Mouse (Mus musculus) cerebellum, adult 2 months (tissue): ENCODE measurements around the gene Gm9821. TPM values are rescaled to one million over a fixed set of nuclear protein-coding genes. Genes with fewer than 3 reads are reported as not detected.

Experiments
- DNase-seq, 2 experiments: peaks; one replicate each; pipeline ENCODE4 v3.0.0; 2021
- H3K27ac ChIP-seq: fragments of 200-500 bp; 2 replicates; pipeline ENCODE4 v1.5.1; 2012; ENCODE audit warnings: low read length, control low read depth, inconsistent platforms; ENCODE audit not compliant: insufficient read depth
- H3K27me3 ChIP-seq: fragments of 200-500 bp; 2 replicates; pipeline ENCODE4 v1.6.1; 2012; ENCODE audit warnings: inconsistent platforms, mild to moderate bottlenecking, low read length, moderate library complexity; ENCODE audit not compliant: control insufficient read depth, insufficient read depth
- H3K4me1 ChIP-seq: fragments of 200-500 bp; 2 replicates; pipeline ENCODE4 v1.6.1; 2011; ENCODE audit warnings: low read length; ENCODE audit not compliant: control insufficient read depth, insufficient read depth
- H3K4me3 ChIP-seq: fragments of 200-500 bp; replicated peaks from 2 replicates; pipeline ENCODE3; 2011; ENCODE audit warnings: mild to moderate bottlenecking, low read depth, low read length, control low read depth; ENCODE audit not compliant: insufficient read depth
- CTCF ChIP-seq: fragments of 200-500 bp; IDR thresholded peaks from 2 replicates; pipeline ENCODE4 v1.5.1; 2011; ENCODE audit warnings: low read depth, mild to moderate bottlenecking, control low read depth, low read length, moderate library complexity, borderline replicate concordance; ENCODE audit not compliant: insufficient read depth
- POLR2A ChIP-seq: fragments of 200-500 bp; IDR thresholded peaks from 2 replicates; pipeline ENCODE4 v1.6.1; 2011; ENCODE audit warnings: low read length, control low read depth, borderline replicate concordance; ENCODE audit not compliant: insufficient read depth
- WGBS: fragments of 180-500 bp; shearing (Covaris S2); methylation state at CpG from one replicate; pipeline ENCODE4 v1.1.7; 2018; 5-methylcytosine and 5-hydroxymethylcytosine counted together
- polyA plus RNA-seq: library from polyadenylated mRNA; depleted of rRNA; stranded (reverse); fragments of >200 nt; gene quantifications from 2 replicates; pipeline ENCODE4 v1.2.3, GENCODE M21; 2012; rRNA removed

Gm9821 gene
- polyA plus RNA-seq, 1 experiment, result not detected

DNA sequence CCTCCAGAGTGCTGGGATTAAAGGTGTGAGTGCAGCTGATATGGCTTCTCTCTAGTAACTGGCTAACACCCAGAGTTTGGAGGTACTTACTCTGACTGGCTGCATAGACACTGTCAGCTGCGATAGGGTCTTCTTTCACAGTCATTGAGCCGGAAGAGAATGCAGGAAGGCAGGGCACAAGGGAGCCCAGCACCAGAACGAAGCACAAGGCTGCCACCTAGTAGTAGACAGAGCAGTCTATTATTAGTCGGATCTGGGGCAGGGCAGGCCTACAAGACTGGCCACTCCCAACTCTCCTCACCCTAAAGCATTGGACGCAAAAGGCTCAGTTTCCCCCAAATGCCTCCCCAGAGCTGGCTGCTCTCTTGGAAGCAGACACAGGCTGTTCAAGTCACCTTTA is 40.6 kb downstream of the Gm9821 start:
- Histone ChIP-seq H3K4me1 (no peaks in the 10 kb centered on the region), H3K27ac (no peak overlapping the region), H3K27me3 (no peaks in the 10 kb centered on the region), H3K4me3 (no peak overlapping the region)
- TF ChIP-seq POLR2A, result no peak
- TF ChIP-seq CTCF, result peak; percentile 63
- WGBS, result 17% methylated on average over 5 of the region's 5 CpGs
- DNase-seq, result peak in 1 of 2 experiments; percentile 62

DNA sequence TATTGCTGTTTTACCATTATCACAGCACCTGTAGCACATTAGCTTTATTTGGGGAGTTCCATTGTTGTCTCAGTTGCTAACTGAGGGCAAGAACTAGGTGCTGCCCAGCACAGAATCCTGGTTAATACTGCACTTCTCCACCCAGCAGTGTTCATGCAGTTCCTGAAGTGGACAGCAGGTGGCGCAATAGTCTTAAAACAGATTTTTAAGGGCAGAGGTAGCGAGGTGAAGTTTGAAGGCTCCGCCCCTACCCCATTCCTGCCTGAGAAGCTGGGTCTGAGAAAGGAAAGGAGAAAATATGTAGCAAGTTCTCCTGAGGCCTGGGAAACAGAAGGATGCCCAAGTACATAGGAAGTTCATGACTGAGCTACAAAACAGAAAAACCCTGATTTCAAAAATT is 42.0 kb downstream of the Gm9821 start:
- 5% methylated on average over 3 of the region's 3 CpGs for WGBS
- Histone ChIP-seq H3K27ac (no peak overlapping the region), H3K4me3 (no peak overlapping the region), H3K27me3 (no peaks in the 10 kb centered on the region), H3K4me1 (no peaks in the 10 kb centered on the region)
- TF ChIP-seq CTCF, result peak; percentile 90
- no peak for TF ChIP-seq POLR2A
- peak; percentile 77 to 92 for DNase-seq

DNA sequence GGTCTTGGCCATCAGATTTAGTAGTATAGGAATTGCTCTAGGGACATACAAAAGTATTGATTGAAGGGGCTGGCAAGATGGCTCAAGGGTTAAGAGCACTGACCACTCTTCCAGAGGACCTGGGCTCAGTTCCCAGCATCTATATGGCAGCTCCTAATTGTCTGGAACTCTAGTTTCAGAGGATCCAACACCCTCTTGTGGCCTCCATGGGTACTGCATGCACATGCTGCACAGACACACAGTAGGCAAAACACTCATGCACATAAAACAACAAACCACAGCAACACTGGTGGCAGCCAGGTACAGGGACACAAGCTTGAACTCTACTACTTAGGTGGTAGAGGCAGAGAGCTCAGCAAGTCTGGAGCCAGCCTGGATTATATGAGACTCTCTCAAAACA is 44.2 kb downstream of the Gm9821 start:
- peak; percentile 32; the same call in 1 of the 2 replicates for TF ChIP-seq CTCF
- no peak for TF ChIP-seq POLR2A
- no peaks in the 10 kb centered on the region for H3K27me3 ChIP-seq
- no peak overlapping the region for H3K27ac ChIP-seq
- DNase-seq, result no peak
- H3K4me1 ChIP-seq, result no peaks in the 10 kb centered on the region
- no peak overlapping the region for H3K4me3 ChIP-seq

DNA sequence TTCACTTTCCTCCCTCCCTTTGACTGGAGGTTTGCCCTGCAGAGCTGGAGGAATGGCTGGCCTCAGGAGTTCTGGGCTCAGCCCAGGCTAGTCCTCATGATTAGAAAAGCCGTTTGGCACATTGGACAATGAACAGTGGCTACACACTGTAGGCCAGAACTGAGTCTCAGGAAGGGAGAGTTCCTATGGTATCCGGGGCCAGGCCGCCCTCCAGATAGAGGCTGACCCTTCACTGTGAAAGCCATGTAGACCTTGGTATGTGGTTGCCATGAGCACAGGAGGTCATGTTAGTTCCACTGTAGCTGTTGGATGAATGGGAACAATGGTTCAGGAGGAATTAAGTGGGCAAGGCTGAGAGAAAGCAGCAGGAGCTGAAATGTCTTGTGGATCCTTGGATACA is 47.9 kb downstream of the Gm9821 start:
- Histone ChIP-seq H3K4me3 (no peak overlapping the region), H3K27ac (no peak overlapping the region), H3K4me1 (peaks cover 8% of the 10 kb centered on the region), H3K27me3 (no peaks in the 10 kb centered on the region)
- TF ChIP-seq POLR2A, result no peak
- TF ChIP-seq CTCF, result no peak
- DNase-seq, result no peak
- 56% methylated on average over 3 of the region's 3 CpGs for WGBS

DNA sequence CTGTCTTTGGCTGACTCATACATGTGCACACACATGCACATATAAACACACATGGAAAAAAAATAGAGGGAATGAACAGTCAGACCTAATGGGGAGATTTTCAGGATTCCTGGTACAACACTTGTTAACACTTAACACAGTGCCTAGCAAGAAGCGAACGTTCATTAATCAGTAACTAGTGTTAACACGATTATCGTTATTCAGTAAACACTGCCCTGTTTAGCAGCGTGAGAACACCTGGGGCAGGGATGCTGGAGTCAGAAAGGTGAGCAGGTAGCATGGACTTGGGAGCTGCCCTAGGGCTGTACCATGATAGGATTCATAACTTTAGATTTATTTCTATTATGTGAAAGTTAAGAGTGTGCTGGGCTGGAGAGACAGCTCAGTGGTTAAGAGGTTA is 50.5 kb downstream of the Gm9821 start:
- H3K4me3 ChIP-seq, result no peak overlapping the region
- no peaks in the 10 kb centered on the region for H3K27me3 ChIP-seq
- 92% methylated on average over 5 of the region's 5 CpGs for WGBS
- DNase-seq, result no peak
- TF ChIP-seq CTCF (no peak), POLR2A (no peak)
- H3K27ac ChIP-seq, result no peak overlapping the region
- H3K4me1 ChIP-seq, result peaks cover 8% of the 10 kb centered on the region

Other genes starting within 250 kb of the Gm9821 start
- 126 and 129 TPM in 2 replicates for gene Atg13, start 235.1 kb upstream of the Gm9821 start, polyA plus RNA-seq
- gene Harbi1, start 234.9 kb upstream of the Gm9821 start, polyA plus RNA-seq, result 4.4 and 4.7 TPM in 2 replicates
- 37.9 and 38.9 TPM in 2 replicates for gene Ambra1, start 215.6 kb upstream of the Gm9821 start, polyA plus RNA-seq
- gene Chrm4, start 18.5 kb upstream of the Gm9821 start, polyA plus RNA-seq, result 2.0 TPM in 2 replicates
- 77.8 and 78.9 TPM in 2 replicates for gene Mdk, start 13.4 kb upstream of the Gm9821 start, polyA plus RNA-seq
- 716 and 832 TPM in 2 replicates for gene Dgkz, start 30.2 kb downstream of the Gm9821 start, polyA plus RNA-seq
- 1.3 and 1.7 TPM in 2 replicates for gene Creb3l1, start 78.8 kb downstream of the Gm9821 start, polyA plus RNA-seq
- gene Phf21a, start 147.4 kb downstream of the Gm9821 start, polyA plus RNA-seq, result 60.4 and 73.1 TPM in 2 replicates